In the genomic region with DNA sequence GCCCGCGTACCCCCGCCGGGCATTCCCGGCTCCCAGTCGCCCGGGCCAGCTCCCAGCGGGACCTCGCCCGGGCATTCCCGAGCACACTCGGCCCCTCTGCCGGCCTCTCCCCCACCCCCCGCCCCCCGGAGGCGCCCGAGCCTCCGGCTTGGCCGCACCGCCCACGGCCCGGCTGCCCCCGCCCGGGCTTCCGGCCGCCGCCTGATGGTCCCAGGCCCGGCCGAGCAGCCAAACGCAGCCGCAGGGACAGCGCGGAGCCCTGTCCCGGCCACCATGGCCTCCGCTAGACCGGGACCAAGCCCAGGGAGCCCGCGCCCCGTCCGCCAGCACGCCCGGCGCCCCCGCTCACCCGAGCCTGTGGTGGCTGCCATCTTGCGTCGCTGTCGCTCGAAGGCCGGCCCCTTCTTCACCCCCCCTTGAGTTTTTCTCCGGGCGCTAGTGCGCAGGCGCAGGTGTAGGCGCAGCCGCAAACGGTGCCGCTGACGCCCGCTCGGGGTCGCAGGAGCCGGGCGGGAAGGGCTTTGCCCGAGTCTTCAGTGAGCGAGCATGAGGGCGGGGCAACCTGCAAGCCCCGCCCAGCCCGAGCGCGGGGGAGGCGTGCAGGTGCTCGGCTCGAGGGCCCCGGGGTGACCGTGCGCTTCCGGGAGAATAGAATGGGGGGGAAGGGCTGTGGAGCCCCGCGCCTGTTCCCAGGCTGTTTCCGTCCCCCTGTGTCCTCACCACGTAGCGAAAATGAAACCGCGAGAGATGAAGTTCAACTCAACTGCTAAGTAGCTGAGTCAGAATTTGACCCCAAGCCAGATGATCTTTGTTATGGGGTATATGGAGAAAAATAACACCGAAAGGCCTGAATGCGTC, we compare ENCODE assay signal across 8 mouse cellular contexts. TPM values are rescaled to one million over a fixed set of nuclear protein-coding genes. Genes with fewer than 3 reads are reported as not detected.
DNase-seq lines count a peak whose midpoint lies in the region; ATAC-seq and TF ChIP-seq lines count a peak whose summit lies in the region.

Gene Ube2v1, minus strand, starts transcription at position 505 of the 858 bp plus-strand sequence.

- peak; percentile 98 for DNase-seq in MEL (ENCODE audit: low read depth, low spot score)
- peak; percentile 98 for DNase-seq in cerebellum, adult 2 months
- peak; percentile 99 for DNase-seq in forelimb bud, embryonic 11.5 days (ENCODE audit: low read depth, low spot score)
- DNase-seq in layer of hippocampus, adult 9-10 months (ENCODE audit: low spot score): peak; percentile 90
- DNase-seq in ovary, postnatal 10 days (ENCODE audit: low spot score): peak; percentile 98
- DNase-seq in thymus, postnatal 10 days (ENCODE audit: low spot score in 2 of 2): peak; percentile 99

- peaks cover 55% of the 10 kb centered on the region for H3K79me2 ChIP-seq in MEL (ENCODE audit: control insufficient read depth, insufficient read depth, low read length, poor library complexity)

- peak within 1 kb of the TSS; percentile 84 for H3K4me3 ChIP-seq in MEL (ENCODE audit: control insufficient read depth in 1 of 2, insufficient read depth in 1 of 2, low read depth in 2 of 2, low read length in 2 of 2)
- H3K4me3 ChIP-seq in cerebellum, adult 2 months (replicated peaks; ENCODE audit: insufficient read depth, low read depth, low read length): peak within 1 kb of the TSS; percentile 74
- H3K4me3 ChIP-seq in lung, embryonic 16.5 days (ENCODE audit: low read length): peak within 1 kb of the TSS; percentile 85

- H3K4me1 ChIP-seq in MEL (ENCODE audit: control insufficient read depth in 1 of 2, insufficient read depth in 2 of 2, low read length in 2 of 2): peaks cover 13 to 54% of the 10 kb centered on the region in 2 experiments
- H3K4me1 ChIP-seq in cerebellum, adult 2 months (ENCODE audit: control insufficient read depth, insufficient read depth, low read length): peaks cover 34% of the 10 kb centered on the region
- H3K4me1 ChIP-seq in lung, embryonic 16.5 days (replicated peaks; ENCODE audit: control insufficient read depth, insufficient read depth, low read length): peaks cover 43% of the 10 kb centered on the region

- peak; percentile 78 for TF ChIP-seq POLR2A in MEL (IDR thresholded peaks at IDR 0.05; ENCODE audit: control insufficient read depth in 1 of 2, insufficient read depth in 1 of 2, low read depth in 1 of 2, low read length in 2 of 2, poor library complexity in 1 of 2)
- TF ChIP-seq POLR2A in cerebellum, adult 2 months (IDR thresholded peaks at IDR 0.05; ENCODE audit: borderline replicate concordance, insufficient read depth, low read length): peak; percentile 68; the same call in 1 of the 2 replicates

- peak within 1 kb of the TSS; percentile 93 for H3K27ac ChIP-seq in MEL (ENCODE audit: control insufficient read depth, low read depth, low read length)
- peak within 1 kb of the TSS; percentile 96 for H3K27ac ChIP-seq in cerebellum, adult 2 months (ENCODE audit: insufficient read depth, low read length)
- H3K27ac ChIP-seq in lung, embryonic 16.5 days (ENCODE audit: low read length): peak within 1 kb of the TSS; percentile 85

- TF ChIP-seq RAD21 in MEL (IDR thresholded peaks at IDR 0.05; ENCODE audit: low read depth, low read length): no peak

- H3K9me3 ChIP-seq in MEL (replicated peaks; ENCODE audit: insufficient read depth, low read length): no peaks in the 10 kb centered on the region
- H3K9me3 ChIP-seq in lung, embryonic 16.5 days (ENCODE audit: control insufficient read depth, low read length): no peaks in the 10 kb centered on the region

- TF ChIP-seq CTCF in MEL (IDR thresholded peaks at IDR 0.05 in 2 of 3, conservative IDR thresholded peaks at IDR 0.05 in 1 of 3; ENCODE audit: control insufficient read depth in 1 of 3, insufficient read depth in 1 of 3, low read depth in 2 of 3, low read length in 3 of 3, poor library complexity in 1 of 3, severe bottlenecking in 1 of 3): no peak
- no peak for TF ChIP-seq CTCF in cerebellum, adult 2 months (IDR thresholded peaks at IDR 0.05; ENCODE audit: borderline replicate concordance, insufficient read depth, low read depth, low read length)

- H3K4me2 ChIP-seq in lung, embryonic 16.5 days (ENCODE audit: low read depth, low read length): peak within 1 kb of the TSS; percentile 90

- 2% methylated on average over 84 of the region's 87 CpGs for WGBS in cerebellum, adult 2 months
- WGBS in lung, embryonic 16.5 days: under 1% methylated on average over 62 of the region's 87 CpGs

- H3K9ac ChIP-seq in MEL (ENCODE audit: control insufficient read depth, low read depth, low read length, poor library complexity, severe bottlenecking): peak within 1 kb of the TSS; percentile 94
- H3K9ac ChIP-seq in lung, embryonic 16.5 days (ENCODE audit: low read length): peak within 1 kb of the TSS; percentile 94

- peak; percentile 80 to 84 for ATAC-seq in hematopoietic stem cell, adult 5-6 weeks (replicated peaks in 1 of 2; ENCODE audit: insufficient read depth in 1 of 2, low FRiP score in 2 of 2, low TSS enrichment in 1 of 2, low read depth in 1 of 2, poor library complexity in 2 of 2, severe bottlenecking in 2 of 2)
- peak; percentile 86 for ATAC-seq in lung, embryonic 16.5 days (ENCODE audit: low read depth)

- H3K36me3 ChIP-seq in MEL (ENCODE audit: control insufficient read depth in 1 of 2, insufficient read depth in 2 of 2, low read length in 2 of 2): peaks cover 3 to 52% of the 10 kb centered on the region in 2 experiments; a peak in 2 of 4 replicates
- peaks cover 2% of the 10 kb centered on the region; the same call in 1 of the 2 replicates for H3K36me3 ChIP-seq in lung, embryonic 16.5 days (ENCODE audit: control insufficient read depth, insufficient read depth, low read length)

- TF ChIP-seq EP300 in MEL (IDR thresholded peaks at IDR 0.05; ENCODE audit: low read depth in 1 of 2, low read length in 2 of 2): peak in 1 of 2 experiments; percentile 44; a peak in 2 of 4 replicates

- H3K27me3 ChIP-seq in MEL (ENCODE audit: control insufficient read depth in 1 of 2, insufficient read depth in 2 of 2, low read length in 2 of 2): no peaks in the 10 kb centered on the region
- no peaks in the 10 kb centered on the region for H3K27me3 ChIP-seq in cerebellum, adult 2 months (ENCODE audit: control insufficient read depth, insufficient read depth, low read length)
- no peaks in the 10 kb centered on the region for H3K27me3 ChIP-seq in lung, embryonic 16.5 days (ENCODE audit: control insufficient read depth, insufficient read depth, low read depth, low read length)

TF ChIP-seq in MEL, 35 proteins besides CTCF, POLR2A, EP300 and RAD21 (continues in another document):
- TF ChIP-seq MAX (IDR thresholded peaks at IDR 0.05; ENCODE audit: low read length): peak; percentile 84
- TF ChIP-seq UBTF (IDR thresholded peaks at IDR 0.05; ENCODE audit: borderline replicate concordance, insufficient read depth, low read depth, low read length): no peak
- TF ChIP-seq ZKSCAN1 (IDR thresholded peaks at IDR 0.05; ENCODE audit: low read depth, low read length): no peak
- TF ChIP-seq E2F4 (IDR thresholded peaks at IDR 0.05; ENCODE audit: borderline replicate concordance, low read depth, low read length): no peak
- no peak for TF ChIP-seq ZMIZ1 (IDR thresholded peaks at IDR 0.05; ENCODE audit: low read depth, low read length)
- TF ChIP-seq ETS1 (IDR thresholded peaks at IDR 0.05; ENCODE audit: low read depth, low read length): peak; percentile 88
- TF ChIP-seq TBP (IDR thresholded peaks at IDR 0.05; ENCODE audit: low read depth, low read length): no peak; the same call in none of the 2 replicates
- TF ChIP-seq NRF1 (IDR thresholded peaks at IDR 0.05; ENCODE audit: insufficient read depth, low read depth, low read length, poor library complexity, severe bottlenecking): peak; percentile 95
- TF ChIP-seq MEF2A (IDR thresholded peaks at IDR 0.05; ENCODE audit: extremely low read depth, insufficient replicate concordance, low read depth, low read length, poor library complexity, severe bottlenecking): no peak
- TF ChIP-seq MYC (IDR thresholded peaks at IDR 0.05; ENCODE audit: low read depth, low read length): peak; percentile 90
- peak; percentile 93 for TF ChIP-seq ELF1 (IDR thresholded peaks at IDR 0.05; ENCODE audit: low read depth, low read length)
- no peak for TF ChIP-seq SMC3 (IDR thresholded peaks at IDR 0.05; ENCODE audit: low read depth, low read length)
- TF ChIP-seq SIN3A (IDR thresholded peaks at IDR 0.05; ENCODE audit: low read length): peak; percentile 85
- TF ChIP-seq USF2 (IDR thresholded peaks at IDR 0.05; ENCODE audit: borderline replicate concordance in 1 of 2, insufficient read depth in 1 of 2, low read depth in 1 of 2, low read length in 2 of 2): no peak
- peak; percentile 86 for TF ChIP-seq KAT2A (conservative IDR thresholded peaks at IDR 0.05; ENCODE audit: low read depth, low read length)
- peak; percentile 73 for TF ChIP-seq CHD2 (IDR thresholded peaks at IDR 0.05; ENCODE audit: low read length)
- peak; percentile 84; the same call in 1 of the 2 replicates for TF ChIP-seq MXI1 (IDR thresholded peaks at IDR 0.05; ENCODE audit: low read depth, low read length)
- TF ChIP-seq CHD1 (IDR thresholded peaks at IDR 0.05; ENCODE audit: low read depth, low read length): no peak
- TF ChIP-seq MYB (IDR thresholded peaks at IDR 0.05; ENCODE audit: low read depth, low read length): no peak
- TF ChIP-seq RCOR1 (IDR thresholded peaks at IDR 0.05; ENCODE audit: low read depth, low read length): no peak
- TF ChIP-seq HCFC1 (IDR thresholded peaks at IDR 0.05; ENCODE audit: low read depth, low read length): peak; percentile 96
- TF ChIP-seq BHLHE40 (IDR thresholded peaks at IDR 0.05; ENCODE audit: borderline replicate concordance, low read depth, low read length): peak; percentile 59; the same call in 1 of the 2 replicates
- no peak for TF ChIP-seq POLR2AphosphoS5 (IDR thresholded peaks at IDR 0.05; ENCODE audit: borderline replicate concordance, low read depth, low read length)
- TF ChIP-seq USF1 (IDR thresholded peaks at IDR 0.05; ENCODE audit: low read depth, low read length): peak; percentile 15; the same call in 1 of the 2 replicates
- no peak for TF ChIP-seq TAL1 (IDR thresholded peaks at IDR 0.05; ENCODE audit: low read length)
- TF ChIP-seq TCF12 (IDR thresholded peaks at IDR 0.05; ENCODE audit: low read depth, low read length): peak; percentile 63
- TF ChIP-seq NELFE (IDR thresholded peaks at IDR 0.05; ENCODE audit: low read depth, low read length): peak; percentile 60
- TF ChIP-seq GATA1 (IDR thresholded peaks at IDR 0.05; ENCODE audit: low read depth, low read length): no peak

RNA-seq across cellular contexts. Expression of gene Ube2v1, which starts in this region (rescaled TPM):
- 156 and 164 TPM in 2 replicates for total RNA-seq in MEL (2012; rRNA removed)
- polyA plus RNA-seq in MEL (2012; ENCODE audit: insufficient read depth in 1 of 2, insufficient read length in 2 of 2, low read depth in 1 of 2, low replicate concordance in 2 of 2, missing spikeins in 1 of 2): 100 to 1,000 TPM in 1 of 2 experiments, not detected in 1; 343 TPM
- polyA plus RNA-seq in cerebellum, adult 2 months (2012; rRNA removed): 195 and 219 TPM in 2 replicates
- 44.9 and 64.5 TPM in 2 replicates for total RNA-seq in hematopoietic stem cell, adult 5-6 weeks (2017)
- 263 and 285 TPM in 2 replicates for polyA plus RNA-seq in lung, embryonic 16.5 days (2015; fragmentation: Nextera tagmentation; extraction: Ambion mirVana)

Comparison
In these comparisons a context has a peak if more than half of its experiments do, and no peak if none do; other contexts are left out.
1. Peak in every context shown above with its lines: DNase-seq, ATAC-seq, H3K4me3 ChIP-seq and H3K27ac ChIP-seq.